Mouse (Mus musculus) MEL (cell line): Measurements from ENCODE around the gene Cntn1. TPM values are rescaled to one million over a fixed set of nuclear protein-coding genes. Genes with fewer than 3 reads are reported as not detected.

Experiments
- DNase-seq: peaks from one replicate; pipeline ENCODE4 v3.0.0; 2011; ENCODE audit warnings: low read depth, low spot score
- H3K27ac ChIP-seq: 2 replicates; pipeline ENCODE4 v1.5.1; 2012; ENCODE audit warnings: low read depth, mild to moderate bottlenecking, control low read depth, low read length, moderate library complexity; ENCODE audit not compliant: control insufficient read depth
- H3K27me3 ChIP-seq, 2 experiments: fragments of 150-350 bp in 1 of 2; sonication (generic) in 1 of 2; 2 replicates each; pipeline ENCODE4 v1.6.1; 2012; ENCODE audit warnings: low read length in 2 of 2, mild to moderate bottlenecking in 2 of 2, improper control_type of control experiment in 1 of 2, moderate library complexity in 1 of 2; ENCODE audit not compliant: insufficient read depth in 2 of 2, control insufficient read depth in 1 of 2
- H3K36me3 ChIP-seq, 2 experiments: 2 replicates each; pipeline ENCODE4 v1.6.1; 2012 to 2014; ENCODE audit warnings: low read length in 2 of 2, improper control_type of control experiment in 1 of 2, inconsistent platforms in 1 of 2, mild to moderate bottlenecking in 1 of 2; ENCODE audit not compliant: insufficient read depth in 2 of 2, control insufficient read depth in 1 of 2
- H3K4me1 ChIP-seq, 2 experiments: fragments of 150-350 bp in 1 of 2; sonication (generic) in 1 of 2; 2 replicates each; pipeline ENCODE4 v1.6.1; 2012; ENCODE audit warnings: low read length in 2 of 2, improper control_type of control experiment in 1 of 2, mild to moderate bottlenecking in 1 of 2; ENCODE audit not compliant: insufficient read depth in 2 of 2, control insufficient read depth in 1 of 2
- H3K4me3 ChIP-seq, 2 experiments: fragments of 150-350 bp in 1 of 2; sonication (generic) in 1 of 2; 2 replicates each; pipeline ENCODE4 v1.5.1; 2012; ENCODE audit warnings: low read depth in 2 of 2, low read length in 2 of 2, mild to moderate bottlenecking in 2 of 2, moderate library complexity in 2 of 2, control low read depth in 1 of 2, improper control_type of control experiment in 1 of 2; ENCODE audit not compliant: control insufficient read depth in 1 of 2, insufficient read depth in 1 of 2
- H3K79me2 ChIP-seq: 2 replicates; pipeline ENCODE4 v1.6.1; 2012; ENCODE audit warnings: mild to moderate bottlenecking, low read length, moderate library complexity; ENCODE audit not compliant: control insufficient read depth, poor library complexity, insufficient read depth
- H3K9ac ChIP-seq: 2 replicates; pipeline ENCODE4 v1.6.1; 2012; ENCODE audit warnings: low read depth, mild to moderate bottlenecking, control low read depth, low read length, moderate library complexity; ENCODE audit not compliant: control insufficient read depth, poor library complexity, severe bottlenecking
- H3K9me3 ChIP-seq: fragments of 150-350 bp; sonication (generic); replicated peaks from 2 replicates; pipeline ENCODE4 v1.6.1; 2012; ENCODE audit warnings: mild to moderate bottlenecking, low read length, improper control_type of control experiment, moderate library complexity; ENCODE audit not compliant: insufficient read depth
- MXI1 ChIP-seq: IDR thresholded peaks from 2 replicates; pipeline ENCODE4 v1.6.1; 2011; ENCODE audit warnings: mild to moderate bottlenecking, low read depth, low read length, improper control_type of control experiment
- POLR2AphosphoS5 ChIP-seq: IDR thresholded peaks from 2 replicates; pipeline ENCODE4 v1.6.1; 2012; ENCODE audit warnings: low read depth, borderline replicate concordance, mild to moderate bottlenecking, inconsistent platforms, low read length, moderate library complexity, mixed read lengths
- polyA plus RNA-seq, 2 experiments: library from polyadenylated mRNA; stranded (reverse) in 1 of 2; unstranded in 1 of 2; fragments of >175 nt in 1 of 2; fragments of >200 nt in 1 of 2; gene quantifications; 2 replicates each; pipeline versions ENCODE4 v1.2.1 to v1.2.4; 2012; ENCODE audit warnings: low replicate concordance in 2 of 2, low read depth in 1 of 2; ENCODE audit not compliant: insufficient read length in 2 of 2, insufficient read depth in 1 of 2, missing spikeins in 1 of 2
- total RNA-seq: library from RNA; depleted of rRNA; stranded (reverse); fragments of 300-350 nt; gene quantifications from 2 replicates; pipeline ENCODE4 v1.2.3, GENCODE M21; 2012; rRNA removed

Cntn1 gene
- total and polyA plus RNA-seq, 3 experiments: not detected

- no peak overlapping the region for H3K4me3 ChIP-seq
- no peak overlapping the region for H3K9ac ChIP-seq
- H3K27ac ChIP-seq: no peak overlapping the region
- DNase-seq: no peak
- H3K27me3 ChIP-seq: no peaks in the 10 kb centered on the region
- no peaks in the 10 kb centered on the region for H3K4me1 ChIP-seq
- H3K36me3 ChIP-seq: no peaks in the 10 kb centered on the region
- TF ChIP-seq POLR2AphosphoS5 (no peak), MXI1 (no peak)
- TF ChIP-seq, all 39 proteins: peak for 0
- Histone ChIP-seq H3K9me3 (no peaks in the 10 kb centered on the region), H3K79me2 (no peaks in the 10 kb centered on the region)
Observed at GRCm38 (mm10) chr15:92364592-92364991, 313.6 kb downstream of the Cntn1 start.

Other genes with a start within 250 kb of the Cntn1 start
- not detected in 2 replicates for gene Smgc, start 212.9 kb upstream of the Cntn1 start, total RNA-seq
- gene Smgc, start 212.9 kb upstream of the Cntn1 start, polyA plus RNA-seq: not detected